Mouse (Mus musculus): ENCODE results near the gene Gm49333. TPM values are rescaled to one million over a fixed set of nuclear protein-coding genes. Genes with fewer than 3 reads are reported as not detected.

Gm49333 gene
- polyA plus RNA-seq, 1 experiment from 2014 or later, result not detected

GRCm38 (mm10) chr16:20621991-20622685 lies 10.7 kb downstream of the Gm49333 start:
- Histone ChIP-seq H3K27ac (ENCODE audit: low read depth) (no peak overlapping the region), H3K4me2 (ENCODE audit: low read depth, low read length) (peak overlapping the region; percentile 99), H3K4me1 (ENCODE audit: insufficient read depth) (peaks cover 35% of the 10 kb centered on the region), H3K9ac (replicated peaks) (0 out of 2 replicates have a peak overlapping the region, but pooled peaks have one; percentile 21), H3K27me3 (ENCODE audit: insufficient read depth, low read length) (peaks cover 43% of the 10 kb centered on the region), H3K36me3 (replicated peaks; ENCODE audit: insufficient read depth, low read length) (no peaks in the 10 kb centered on the region), H3K9me3 (ENCODE audit: low read length) (no peaks in the 10 kb centered on the region), H3K4me3 (ENCODE audit: low read depth, low read length) (peak overlapping the region; percentile 71)
- DNase-seq, result peak; percentile 78
- under 1% methylated on average over 37 of the region's 37 CpGs for WGBS (ENCODE audit: insufficient replicate concordance)
- ATAC-seq, result peak; percentile 72
- TF ChIP-seq EP300 (IDR thresholded peaks at IDR 0.05; ENCODE audit: low read depth) (no peak), CTCF (IDR thresholded peaks at IDR 0.05; ENCODE audit: low read depth) (no peak)

GRCm38 (mm10) chr16:20623211-20623610 lies 11.8 kb downstream of the Gm49333 start:
- Histone ChIP-seq H3K27me3 (ENCODE audit: insufficient read depth, low read length) (peaks cover 44% of the 10 kb centered on the region), H3K4me3 (ENCODE audit: low read depth, low read length) (no peak overlapping the region), H3K27ac (ENCODE audit: low read depth) (no peak overlapping the region), H3K36me3 (replicated peaks; ENCODE audit: insufficient read depth, low read length) (no peaks in the 10 kb centered on the region), H3K4me1 (ENCODE audit: insufficient read depth) (peaks cover 35% of the 10 kb centered on the region), H3K9ac (replicated peaks) (no peak overlapping the region), H3K4me2 (ENCODE audit: low read depth, low read length) (no peak overlapping the region), H3K9me3 (ENCODE audit: low read length) (no peaks in the 10 kb centered on the region)
- 52% methylated on average over 2 of the region's 2 CpGs for WGBS (ENCODE audit: insufficient replicate concordance)
- ATAC-seq (no peak), DNase-seq (no peak)
- TF ChIP-seq EP300 (IDR thresholded peaks at IDR 0.05; ENCODE audit: low read depth) (no peak), CTCF (IDR thresholded peaks at IDR 0.05; ENCODE audit: low read depth) (no peak)

GRCm38 (mm10) chr16:20628871-20629391 lies 17.5 kb downstream of the Gm49333 start:
- H3K27me3 ChIP-seq (ENCODE audit: insufficient read depth, low read length), result peaks cover 28% of the 10 kb centered on the region
- H3K27ac ChIP-seq (ENCODE audit: low read depth), result no peak overlapping the region
- no peak for ATAC-seq
- no peak overlapping the region for H3K4me3 ChIP-seq (ENCODE audit: low read depth, low read length)
- no peaks in the 10 kb centered on the region for H3K9me3 ChIP-seq (ENCODE audit: low read length)
- no peak overlapping the region for H3K9ac ChIP-seq (replicated peaks)
- DNase-seq, result no peak
- TF ChIP-seq CTCF (IDR thresholded peaks at IDR 0.05; ENCODE audit: low read depth), result no peak
- no peak for TF ChIP-seq EP300 (IDR thresholded peaks at IDR 0.05; ENCODE audit: low read depth)
- H3K36me3 ChIP-seq (replicated peaks; ENCODE audit: insufficient read depth, low read length), result no peaks in the 10 kb centered on the region
- H3K4me1 ChIP-seq (ENCODE audit: insufficient read depth), result peaks cover 4% of the 10 kb centered on the region; the same call in 1 of the 2 replicates
- WGBS (ENCODE audit: insufficient replicate concordance), result 66% methylated on average over 11 of the region's 11 CpGs
- no peak overlapping the region for H3K4me2 ChIP-seq (ENCODE audit: low read depth, low read length)

GRCm38 (mm10) chr16:20629731-20630634 lies 18.6 kb downstream of the Gm49333 start, which contains the start of gene Ece2:
Ece2 (plus strand) TSS chr16:20629828.
- Histone ChIP-seq H3K36me3 (replicated peaks; ENCODE audit: insufficient read depth, low read length) (no peaks in the 10 kb centered on the region), H3K9me3 (ENCODE audit: low read length) (no peaks in the 10 kb centered on the region), H3K9ac (replicated peaks) (no peak within 1 kb of the TSS; the same call in 1 of the 2 replicates), H3K4me3 (ENCODE audit: low read depth, low read length) (peak within 1 kb of the TSS; percentile 33), H3K4me2 (ENCODE audit: low read depth, low read length) (peak within 1 kb of the TSS; percentile 65), H3K4me1 (ENCODE audit: insufficient read depth) (peaks cover 4% of the 10 kb centered on the region; the same call in 1 of the 2 replicates), H3K27ac (ENCODE audit: low read depth) (no peak within 1 kb of the TSS), H3K27me3 (ENCODE audit: insufficient read depth, low read length) (peaks cover 28% of the 10 kb centered on the region)
- TF ChIP-seq EP300 (IDR thresholded peaks at IDR 0.05; ENCODE audit: low read depth) (no peak), CTCF (IDR thresholded peaks at IDR 0.05; ENCODE audit: low read depth) (no peak)
- 12% methylated on average over 52 of the region's 54 CpGs for WGBS (ENCODE audit: insufficient replicate concordance)
- DNase-seq (no peak), ATAC-seq (no peak)

- Histone ChIP-seq H3K4me1 (ENCODE audit: insufficient read depth) (0 out of 2 replicates have a peak, but pooled peaks cover 2% of the 10 kb centered on the region), H3K4me3 (ENCODE audit: low read depth, low read length) (no peak overlapping the region), H3K9me3 (ENCODE audit: low read length) (no peaks in the 10 kb centered on the region), H3K27me3 (ENCODE audit: insufficient read depth, low read length) (no peaks in the 10 kb centered on the region), H3K4me2 (ENCODE audit: low read depth, low read length) (no peak overlapping the region), H3K27ac (ENCODE audit: low read depth) (no peak overlapping the region), H3K9ac (replicated peaks) (no peak overlapping the region), H3K36me3 (replicated peaks; ENCODE audit: insufficient read depth, low read length) (no peaks in the 10 kb centered on the region)
- 74% methylated on average over 8 of the region's 8 CpGs for WGBS (ENCODE audit: insufficient replicate concordance)
- ATAC-seq (no peak), DNase-seq (no peak)
- TF ChIP-seq EP300 (IDR thresholded peaks at IDR 0.05; ENCODE audit: low read depth) (no peak), CTCF (IDR thresholded peaks at IDR 0.05; ENCODE audit: low read depth) (no peak)
These were observed 26.0 kb downstream of the Gm49333 start for GRCm38 (mm10) chr16:20637410-20637809.

GRCm38 (mm10) chr16:20638367-20638766 lies 27.0 kb downstream of the Gm49333 start:
- no peak for DNase-seq

More at GRCm38 (mm10) chr16:20638367-20638766, 27.0 kb downstream of the Gm49333 start:
- no peak for TF ChIP-seq CTCF (IDR thresholded peaks at IDR 0.05; ENCODE audit: low read depth)
- TF ChIP-seq EP300 (IDR thresholded peaks at IDR 0.05; ENCODE audit: low read depth), result no peak
- Histone ChIP-seq H3K36me3 (replicated peaks; ENCODE audit: insufficient read depth, low read length) (no peaks in the 10 kb centered on the region), H3K9me3 (ENCODE audit: low read length) (no peaks in the 10 kb centered on the region), H3K4me1 (ENCODE audit: insufficient read depth) (0 out of 2 replicates have a peak, but pooled peaks cover 2% of the 10 kb centered on the region), H3K27ac (ENCODE audit: low read depth) (no peak overlapping the region), H3K9ac (replicated peaks) (no peak overlapping the region), H3K4me2 (ENCODE audit: low read depth, low read length) (no peak overlapping the region), H3K4me3 (ENCODE audit: low read depth, low read length) (no peak overlapping the region), H3K27me3 (ENCODE audit: insufficient read depth, low read length) (no peaks in the 10 kb centered on the region)
- WGBS (ENCODE audit: insufficient replicate concordance), result 75% methylated on average over 8 of the region's 8 CpGs
- no peak for ATAC-seq

Data from liver, postnatal 0 days (tissue).